Mouse (Mus musculus): ENCODE measurements around the gene Hlcs. TPM values are rescaled to one million over a fixed set of nuclear protein-coding genes. Genes with fewer than 3 reads are reported as not detected.

The Hlcs gene
- polyA plus RNA-seq, 1 experiment from 2014 or later: 2.1 TPM

GRCm38 (mm10) chr16:94326008-94326407, 12.6 kb upstream of the Hlcs start:
- Histone ChIP-seq H3K4me1 (replicated peaks) (peaks cover 35% of the 10 kb centered on the region), H3K4me3 (replicated peaks) (no peak overlapping the region), H3K4me2 (no peak overlapping the region), H3K9me3 (replicated peaks) (no peaks in the 10 kb centered on the region), H3K9ac (no peak overlapping the region), H3K27ac (replicated peaks) (no peak overlapping the region), H3K27me3 (peaks cover 36% of the 10 kb centered on the region), H3K36me3 (replicated peaks) (no peaks in the 10 kb centered on the region)
- peak; percentile 64 for ATAC-seq (ENCODE audit: insufficient read depth)
- 45% methylated on average over 3 of the region's 3 CpGs for WGBS (ENCODE audit: insufficient replicate concordance)

- H3K27ac ChIP-seq (replicated peaks): no peak overlapping the region
- no peaks in the 10 kb centered on the region for H3K9me3 ChIP-seq (replicated peaks)
- H3K4me1 ChIP-seq (replicated peaks): peaks cover 27% of the 10 kb centered on the region
- no peak for ATAC-seq (ENCODE audit: insufficient read depth)
- peaks cover 17% of the 10 kb centered on the region for H3K27me3 ChIP-seq
- no peak overlapping the region for H3K9ac ChIP-seq
- no peaks in the 10 kb centered on the region for H3K36me3 ChIP-seq (replicated peaks)
- H3K4me3 ChIP-seq (replicated peaks): no peak overlapping the region
- WGBS (ENCODE audit: insufficient replicate concordance): 44% methylated on average over 5 of the region's 5 CpGs
- H3K4me2 ChIP-seq: no peak overlapping the region
Measured at GRCm38 (mm10) chr16:94323681-94324080, 10.3 kb upstream of the Hlcs start.

- H3K4me3 ChIP-seq (replicated peaks): no peak overlapping the region
- H3K4me2 ChIP-seq: no peak overlapping the region
- 54% methylated on average over 5 of the region's 5 CpGs for WGBS (ENCODE audit: insufficient replicate concordance)
- no peak overlapping the region for H3K9ac ChIP-seq
- no peak overlapping the region for H3K27ac ChIP-seq (replicated peaks)
- H3K9me3 ChIP-seq (replicated peaks): no peaks in the 10 kb centered on the region
- ATAC-seq (ENCODE audit: insufficient read depth): no peak
- H3K4me1 ChIP-seq (replicated peaks): peaks cover 3% of the 10 kb centered on the region
- no peaks in the 10 kb centered on the region for H3K36me3 ChIP-seq (replicated peaks)
- H3K27me3 ChIP-seq: no peaks in the 10 kb centered on the region
Measured at GRCm38 (mm10) chr16:94320223-94320622, 6.9 kb upstream of the Hlcs start.

- Histone ChIP-seq H3K9me3 (replicated peaks) (no peaks in the 10 kb centered on the region), H3K36me3 (replicated peaks) (no peaks in the 10 kb centered on the region), H3K4me1 (replicated peaks) (peaks cover 6% of the 10 kb centered on the region), H3K4me3 (replicated peaks) (no peak overlapping the region), H3K27me3 (no peaks in the 10 kb centered on the region), H3K27ac (replicated peaks) (no peak overlapping the region), H3K4me2 (no peak overlapping the region), H3K9ac (no peak overlapping the region)
- 43% methylated on average over 5 of the region's 5 CpGs for WGBS (ENCODE audit: insufficient replicate concordance)
- no peak for ATAC-seq (ENCODE audit: insufficient read depth)
Measured at GRCm38 (mm10) chr16:94317752-94318151, 4.4 kb upstream of the Hlcs start.

- no peak overlapping the region for H3K27ac ChIP-seq (replicated peaks)
- no peaks in the 10 kb centered on the region for H3K9me3 ChIP-seq (replicated peaks)
- no peak overlapping the region for H3K9ac ChIP-seq
- no peak overlapping the region for H3K4me3 ChIP-seq (replicated peaks)
- WGBS (ENCODE audit: insufficient replicate concordance): 38% methylated on average over 1 of the region's 1 CpGs
- peaks cover 13% of the 10 kb centered on the region for H3K4me1 ChIP-seq (replicated peaks)
- no peak for ATAC-seq (ENCODE audit: insufficient read depth)
- H3K4me2 ChIP-seq: no peak overlapping the region
- H3K27me3 ChIP-seq: no peaks in the 10 kb centered on the region
- no peaks in the 10 kb centered on the region for H3K36me3 ChIP-seq (replicated peaks)
Measured at GRCm38 (mm10) chr16:94315215-94315614, 1.8 kb upstream of the Hlcs start.

GRCm38 (mm10) chr16:94314626-94315025, 1.3 kb upstream of the Hlcs start:
- Histone ChIP-seq H3K27me3 (no peaks in the 10 kb centered on the region), H3K27ac (replicated peaks) (no peak overlapping the region), H3K4me2 (no peak overlapping the region), H3K4me1 (replicated peaks) (peaks cover 13% of the 10 kb centered on the region), H3K36me3 (replicated peaks) (no peaks in the 10 kb centered on the region), H3K4me3 (replicated peaks) (no peak overlapping the region), H3K9ac (no peak overlapping the region), H3K9me3 (replicated peaks) (no peaks in the 10 kb centered on the region)
- WGBS (ENCODE audit: insufficient replicate concordance): 86% methylated on average over 5 of the region's 5 CpGs
- ATAC-seq (ENCODE audit: insufficient read depth): no peak

- Histone ChIP-seq H3K9me3 (replicated peaks) (no peaks in the 10 kb centered on the region), H3K27me3 (no peaks in the 10 kb centered on the region), H3K36me3 (replicated peaks) (no peaks in the 10 kb centered on the region), H3K4me3 (replicated peaks) (peak overlapping the region; percentile 88), H3K4me2 (peak overlapping the region; percentile 95), H3K27ac (replicated peaks) (peak overlapping the region; percentile 91), H3K4me1 (replicated peaks) (peaks cover 13% of the 10 kb centered on the region), H3K9ac (peak overlapping the region; percentile 69)
- WGBS (ENCODE audit: insufficient replicate concordance): under 1% methylated on average over 20 of the region's 20 CpGs
- ATAC-seq (ENCODE audit: insufficient read depth): peak; percentile 77
Measured at GRCm38 (mm10) chr16:94312663-94313228, 625 bp downstream of the Hlcs start.

GRCm38 (mm10) chr16:94311931-94312330, 1.4 kb downstream of the Hlcs start:
- Histone ChIP-seq H3K27ac (replicated peaks) (no peak overlapping the region), H3K4me2 (peak overlapping the region; percentile 95), H3K4me1 (replicated peaks) (peaks cover 13% of the 10 kb centered on the region), H3K9ac (no peak overlapping the region), H3K27me3 (no peaks in the 10 kb centered on the region), H3K9me3 (replicated peaks) (no peaks in the 10 kb centered on the region), H3K4me3 (replicated peaks) (peak overlapping the region; percentile 88), H3K36me3 (replicated peaks) (no peaks in the 10 kb centered on the region)
- ATAC-seq (ENCODE audit: insufficient read depth): no peak
- WGBS (ENCODE audit: insufficient replicate concordance): 75% methylated on average over 4 of the region's 4 CpGs

GRCm38 (mm10) chr16:94311416-94311815, 2.0 kb downstream of the Hlcs start:
- no peak overlapping the region for H3K4me3 ChIP-seq (replicated peaks)
- no peak overlapping the region for H3K9ac ChIP-seq
- WGBS (ENCODE audit: insufficient replicate concordance): 59% methylated on average over 1 of the region's 1 CpGs
- no peak for ATAC-seq (ENCODE audit: insufficient read depth)
- peak overlapping the region; percentile 95; the same call in 1 of the 2 replicates for H3K4me2 ChIP-seq
- H3K36me3 ChIP-seq (replicated peaks): no peaks in the 10 kb centered on the region
- H3K9me3 ChIP-seq (replicated peaks): no peaks in the 10 kb centered on the region
- H3K27me3 ChIP-seq: no peaks in the 10 kb centered on the region
- no peak overlapping the region for H3K27ac ChIP-seq (replicated peaks)
- peaks cover 13% of the 10 kb centered on the region for H3K4me1 ChIP-seq (replicated peaks)

- H3K4me1 ChIP-seq (replicated peaks): peaks cover 13% of the 10 kb centered on the region
- no peak overlapping the region for H3K4me2 ChIP-seq
- no peak for ATAC-seq (ENCODE audit: insufficient read depth)
- no peak overlapping the region for H3K4me3 ChIP-seq (replicated peaks)
- H3K27ac ChIP-seq (replicated peaks): no peak overlapping the region
- WGBS (ENCODE audit: insufficient replicate concordance): 65% methylated on average over 4 of the region's 4 CpGs
- H3K36me3 ChIP-seq (replicated peaks): no peaks in the 10 kb centered on the region
- H3K9ac ChIP-seq: no peak overlapping the region
- peaks cover 3% of the 10 kb centered on the region; the same call in 1 of the 2 replicates for H3K27me3 ChIP-seq
- H3K9me3 ChIP-seq (replicated peaks): no peaks in the 10 kb centered on the region
Measured at GRCm38 (mm10) chr16:94309025-94309424, 4.3 kb downstream of the Hlcs start.

GRCm38 (mm10) chr16:94307942-94308341, 5.4 kb downstream of the Hlcs start:
- Histone ChIP-seq H3K4me3 (replicated peaks) (no peak overlapping the region), H3K27ac (replicated peaks) (no peak overlapping the region), H3K4me1 (replicated peaks) (peaks cover 10% of the 10 kb centered on the region; the same call in 1 of the 2 replicates), H3K9me3 (replicated peaks) (no peaks in the 10 kb centered on the region), H3K4me2 (no peak overlapping the region), H3K36me3 (replicated peaks) (no peaks in the 10 kb centered on the region), H3K9ac (no peak overlapping the region), H3K27me3 (peaks cover 12% of the 10 kb centered on the region)
- WGBS (ENCODE audit: insufficient replicate concordance): 49% methylated on average over 6 of the region's 6 CpGs
- no peak for ATAC-seq (ENCODE audit: insufficient read depth)

- Histone ChIP-seq H3K4me1 (replicated peaks) (peaks cover 14% of the 10 kb centered on the region; the same call in 1 of the 2 replicates), H3K9ac (no peak overlapping the region), H3K36me3 (replicated peaks) (no peaks in the 10 kb centered on the region), H3K9me3 (replicated peaks) (no peaks in the 10 kb centered on the region), H3K4me3 (replicated peaks) (no peak overlapping the region), H3K4me2 (no peak overlapping the region), H3K27ac (replicated peaks) (no peak overlapping the region), H3K27me3 (peaks cover 16% of the 10 kb centered on the region)
- 67% methylated on average over 6 of the region's 6 CpGs for WGBS (ENCODE audit: insufficient replicate concordance)
- no peak for ATAC-seq (ENCODE audit: insufficient read depth)
Measured at GRCm38 (mm10) chr16:94307526-94307925, 5.8 kb downstream of the Hlcs start.
